Mouse (Mus musculus) kidney, postnatal 0 days (tissue): ENCODE data around the gene Apol7e. TPM values are rescaled to one million over a fixed set of nuclear protein-coding genes. Genes with fewer than 3 reads are reported as not detected.
"Not testable (repeated sequence)": the region's sequence is repeated elsewhere in the genome, so short reads cannot be mapped to it uniquely, and the experiment has no call there.

Experiments
- ATAC-seq: fragments of 200-750 bp; cut with Nextera tagmentation; replicated peaks from 2 replicates; pipeline ENCODE4 v1.8.0; 2017; ENCODE audit warnings: low read depth, moderate number of reproducible peaks, moderate TSS enrichment, moderate library complexity; ENCODE audit not compliant: low FRiP score
- DNase-seq: peaks from one replicate; pipeline ENCODE4 v3.0.0-alpha.2; 2016; ENCODE audit warnings: low spot score
- H3K27ac ChIP-seq: fragments of 300-500 bp; sonication (generic); 2 replicates; pipeline ENCODE4 v1.5.1; 2014; ENCODE audit warnings: mild to moderate bottlenecking
- H3K27me3 ChIP-seq: fragments of 300-500 bp; sonication (generic); 2 replicates; pipeline ENCODE4 v1.6.1; 2014; ENCODE audit warnings: low read length, mixed read lengths; ENCODE audit not compliant: insufficient read depth
- H3K36me3 ChIP-seq: fragments of 300-500 bp; sonication (generic); 2 replicates; pipeline ENCODE4 v1.6.1; 2014; ENCODE audit warnings: low read length, mixed read lengths; ENCODE audit not compliant: insufficient read depth
- H3K4me1 ChIP-seq: fragments of 300-500 bp; sonication (generic); replicated peaks from 2 replicates; pipeline ENCODE4 v1.6.1; 2014; ENCODE audit warnings: antibody characterized with exemption, low read length, mixed read lengths; ENCODE audit not compliant: insufficient read depth
- H3K4me2 ChIP-seq: fragments of 300-500 bp; sonication (generic); 2 replicates; pipeline ENCODE4 v1.6.1; 2014; ENCODE audit warnings: mild to moderate bottlenecking, low read length, moderate library complexity, mixed read lengths
- H3K4me3 ChIP-seq: fragments of 300-500 bp; sonication (generic); replicated peaks from 2 replicates; pipeline ENCODE4 v1.5.1; 2014; ENCODE audit warnings: low read depth, low read length
- H3K9ac ChIP-seq: fragments of 300-500 bp; sonication (generic); 2 replicates; pipeline ENCODE4 v1.6.1; 2014; ENCODE audit warnings: low read depth, low read length
- H3K9me3 ChIP-seq: fragments of 300-500 bp; sonication (generic); replicated peaks from 2 replicates; pipeline ENCODE4 v1.6.1; 2016; ENCODE audit warnings: low read length, inconsistent platforms, mixed read lengths
- CTCF ChIP-seq: IDR thresholded peaks from 2 replicates; pipeline ENCODE4 v1.5.1; 2016; ENCODE audit warnings: antibody characterized with exemption, low read depth, mild to moderate bottlenecking, moderate library complexity
- WGBS: fragments of 180-500 bp; shearing (Covaris S2); extraction: QIAGEN DNeasy Blood & Tissue Kit; methylation state at CpG from one replicate; pipeline ENCODE4 v1.1.7; 2014; 5-methylcytosine and 5-hydroxymethylcytosine counted together
- polyA plus RNA-seq: library from polyadenylated mRNA; unstranded; fragments of >200 nt; fragmentation: Nextera tagmentation; extraction: Ambion mirVana; gene quantifications from 2 replicates; pipeline ENCODE4 v1.2.1, GENCODE M21; 2015

The Apol7e gene
- polyA plus RNA-seq, 1 experiment from 2014 or later, result not detected

- no peak overlapping the region for H3K27ac ChIP-seq
- no peaks in the 10 kb centered on the region for H3K9me3 ChIP-seq
- H3K4me3 ChIP-seq, result no peak overlapping the region
- H3K27me3 ChIP-seq, result no peaks in the 10 kb centered on the region
- TF ChIP-seq CTCF, result peak; percentile 64
- ATAC-seq (no peak; the same call in 1 of the 2 replicates), DNase-seq (no peak)
- no peak overlapping the region for H3K4me2 ChIP-seq
- WGBS, result 74% methylated on average over 9 of the region's 9 CpGs
- H3K9ac ChIP-seq, result no peak overlapping the region
- no peaks in the 10 kb centered on the region for H3K36me3 ChIP-seq
- no peaks in the 10 kb centered on the region for H3K4me1 ChIP-seq
These were observed 42.0 kb downstream of the Apol7e start for GRCm38 (mm10) chr15:77740511-77741297.

- DNase-seq, H3K9me3 ChIP-seq, H3K36me3 ChIP-seq, H3K4me1 ChIP-seq, H3K4me3 ChIP-seq, H3K27me3 ChIP-seq, H3K27ac ChIP-seq, H3K4me2 ChIP-seq, ATAC-seq, H3K9ac ChIP-seq: not testable (repeated sequence)
- 87% methylated on average over 6 of the region's 6 CpGs for WGBS
These were observed 42.9 kb downstream of the Apol7e start for GRCm38 (mm10) chr15:77741556-77741955.

- WGBS, result 27% methylated on average over 5 of the region's 5 CpGs
- Histone ChIP-seq H3K9me3 (no peaks in the 10 kb centered on the region), H3K4me1 (no peaks in the 10 kb centered on the region)
These were observed 46.0 kb downstream of the Apol7e start for GRCm38 (mm10) chr15:77744632-77745031.

GRCm38 (mm10) chr15:77745081-77745480 lies 46.4 kb downstream of the Apol7e start:
- Histone ChIP-seq H3K4me3 (no peak overlapping the region), H3K9ac (no peak overlapping the region), H3K9me3 (no peaks in the 10 kb centered on the region), H3K27me3 (no peaks in the 10 kb centered on the region), H3K36me3 (no peaks in the 10 kb centered on the region), H3K27ac (no peak overlapping the region), H3K4me1 (no peaks in the 10 kb centered on the region), H3K4me2 (no peak overlapping the region)
- no peak for TF ChIP-seq CTCF
- ATAC-seq (no peak), DNase-seq (no peak)

More at GRCm38 (mm10) chr15:77744632-77745031, 46.0 kb downstream of the Apol7e start:
- Histone ChIP-seq H3K4me3 (no peak overlapping the region), H3K9ac (no peak overlapping the region), H3K27ac (no peak overlapping the region), H3K36me3 (no peaks in the 10 kb centered on the region), H3K4me2 (no peak overlapping the region), H3K27me3 (no peaks in the 10 kb centered on the region)
- DNase-seq, result no peak
- no peak for ATAC-seq
- no peak for TF ChIP-seq CTCF

- H3K4me3 ChIP-seq, result no peak overlapping the region
- ATAC-seq (no peak), DNase-seq (no peak)
- H3K36me3 ChIP-seq, result no peaks in the 10 kb centered on the region
- no peaks in the 10 kb centered on the region for H3K4me1 ChIP-seq
- H3K9me3 ChIP-seq, result no peaks in the 10 kb centered on the region
- no peak overlapping the region for H3K27ac ChIP-seq
- no peak overlapping the region for H3K9ac ChIP-seq
- H3K4me2 ChIP-seq, result no peak overlapping the region
- TF ChIP-seq CTCF, result no peak
- WGBS, result 88% methylated on average over 1 of the region's 1 CpGs
- H3K27me3 ChIP-seq, result no peaks in the 10 kb centered on the region
These were observed 47.7 kb downstream of the Apol7e start for GRCm38 (mm10) chr15:77746326-77746725.

- Histone ChIP-seq H3K27me3 (no peaks in the 10 kb centered on the region), H3K9ac (no peak overlapping the region), H3K36me3 (no peaks in the 10 kb centered on the region), H3K4me2 (no peak overlapping the region), H3K9me3 (no peaks in the 10 kb centered on the region), H3K27ac (no peak overlapping the region), H3K4me3 (no peak overlapping the region), H3K4me1 (no peaks in the 10 kb centered on the region)
- DNase-seq (no peak), ATAC-seq (no peak)
- no peak for TF ChIP-seq CTCF
- 82% methylated on average over 3 of the region's 3 CpGs for WGBS
These were observed 49.8 kb downstream of the Apol7e start for GRCm38 (mm10) chr15:77748414-77748813.

GRCm38 (mm10) chr15:77749717-77750116 lies 51.1 kb downstream of the Apol7e start:
- Histone ChIP-seq H3K4me3 (no peak overlapping the region), H3K27me3 (no peaks in the 10 kb centered on the region), H3K36me3 (no peaks in the 10 kb centered on the region), H3K4me2 (no peak overlapping the region), H3K9me3 (no peaks in the 10 kb centered on the region), H3K4me1 (no peaks in the 10 kb centered on the region), H3K9ac (no peak overlapping the region), H3K27ac (no peak overlapping the region)
- no peak for ATAC-seq
- TF ChIP-seq CTCF, result no peak
- DNase-seq, result no peak
- WGBS, result 83% methylated on average over 10 of the region's 10 CpGs
